Mouse (Mus musculus) erythroblast, adult 5-6 weeks (primary cell): ENCODE results near the gene Zan. TPM values are rescaled to one million over a fixed set of nuclear protein-coding genes. Genes with fewer than 3 reads are reported as not detected.

Source experiments
- ATAC-seq: replicated peaks from 2 replicates; pipeline ENCODE4 v1.8.0; 2016; ENCODE audit warnings: moderate number of reproducible peaks, mild to moderate bottlenecking, moderate TSS enrichment, inconsistent platforms; ENCODE audit not compliant: poor library complexity, low FRiP score, severe bottlenecking
- total RNA-seq, 2 experiments: library from RNA; stranded (forward) in 1 of 2; stranded (reverse) in 1 of 2; fragments of 150-400 nt in 1 of 2; fragments of 200-764, 138-1000 nt in 1 of 2; gene quantifications; 2 replicates each; pipeline versions ENCODE4 v1.2.3 to v1.2.4; 2015 to 2017; ENCODE audit warnings: low replicate concordance in 2 of 2

The Zan gene
- total RNA-seq (2015; ENCODE audit: low replicate concordance) (not detected in 2 replicates), total RNA-seq (2017; ENCODE audit: low replicate concordance) (not detected in 2 replicates)

DNA sequence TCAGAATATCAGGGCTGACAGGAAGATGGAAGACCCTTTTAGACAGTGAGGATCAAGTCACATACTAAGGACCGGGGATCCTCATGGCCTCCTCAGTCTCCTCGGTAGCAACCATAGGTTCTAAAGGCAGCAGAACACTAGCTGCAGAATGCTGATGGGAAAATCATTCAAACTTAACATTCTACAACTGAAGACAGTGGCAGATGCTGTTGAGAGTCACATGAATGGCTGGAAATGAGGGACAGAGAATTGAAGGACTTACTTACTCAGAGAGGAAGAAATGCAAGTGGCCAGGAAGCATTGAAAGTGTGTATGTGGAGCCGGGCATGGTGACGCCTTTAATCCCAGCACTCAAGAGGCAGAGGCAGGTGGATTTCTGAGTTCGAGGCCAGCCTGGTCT, at the start of gene Zan:
Gene Zan (minus strand): TSS at position 101 of the 400 bp plus-strand sequence.
- ATAC-seq: no peak

DNA sequence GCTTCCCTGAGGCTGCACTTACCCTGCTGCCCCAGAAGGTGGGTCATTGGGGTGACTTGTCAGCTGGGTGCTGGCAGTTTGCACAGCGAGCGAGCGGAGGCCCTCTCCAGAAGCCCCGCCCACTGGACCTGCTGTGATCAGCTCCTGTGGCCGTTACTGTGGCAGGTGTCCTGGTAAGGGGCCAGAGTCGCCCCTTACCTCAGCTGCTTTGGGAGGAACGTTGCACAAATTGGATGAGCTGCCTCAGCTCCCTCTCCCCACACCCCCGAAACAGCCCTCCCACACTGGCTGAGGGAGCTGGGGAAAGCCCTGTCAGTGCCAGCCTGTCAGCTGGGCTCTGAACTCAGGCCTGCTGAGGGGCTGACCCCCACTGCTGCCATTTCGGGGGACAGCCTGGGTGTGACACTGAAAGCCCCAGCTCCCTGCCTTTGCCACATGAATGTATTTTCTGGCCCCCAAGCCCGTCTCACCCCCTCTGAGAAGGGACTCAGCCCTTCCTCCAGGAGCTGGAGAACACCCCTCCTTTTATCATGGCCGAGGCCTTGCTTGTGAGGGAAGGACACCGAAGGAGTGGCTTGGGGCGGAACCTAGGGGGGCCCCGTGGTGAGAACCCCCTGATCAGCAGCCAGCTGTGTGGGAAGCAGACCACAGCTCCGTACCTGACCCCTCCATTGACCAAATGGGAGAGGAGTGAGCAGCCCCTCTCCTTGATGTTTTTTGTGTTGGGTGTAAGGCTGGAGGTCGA, 49.5 kb upstream of the Zan start:
- peak; percentile 47 for ATAC-seq

DNA sequence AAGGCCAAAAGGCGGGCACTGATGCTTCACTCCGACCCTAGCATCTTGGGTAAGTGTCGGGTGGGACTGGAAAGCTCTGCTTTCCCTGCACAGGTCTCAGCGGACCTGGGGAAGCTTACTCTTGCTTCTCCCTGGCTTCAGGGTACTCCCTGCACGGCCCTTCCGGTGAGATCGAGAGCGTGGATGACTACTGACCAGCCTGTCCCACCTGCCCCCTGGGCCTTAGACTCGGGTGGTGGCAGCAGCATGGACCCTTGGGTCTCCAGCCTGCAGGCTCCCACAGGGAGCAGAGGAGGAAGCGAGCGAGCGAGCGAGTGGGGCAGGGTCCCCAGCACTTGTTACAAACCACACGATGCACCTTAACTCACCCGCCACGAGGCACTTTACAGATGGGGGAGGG, 48.6 kb upstream of the Zan start:
- no peak for ATAC-seq

DNA sequence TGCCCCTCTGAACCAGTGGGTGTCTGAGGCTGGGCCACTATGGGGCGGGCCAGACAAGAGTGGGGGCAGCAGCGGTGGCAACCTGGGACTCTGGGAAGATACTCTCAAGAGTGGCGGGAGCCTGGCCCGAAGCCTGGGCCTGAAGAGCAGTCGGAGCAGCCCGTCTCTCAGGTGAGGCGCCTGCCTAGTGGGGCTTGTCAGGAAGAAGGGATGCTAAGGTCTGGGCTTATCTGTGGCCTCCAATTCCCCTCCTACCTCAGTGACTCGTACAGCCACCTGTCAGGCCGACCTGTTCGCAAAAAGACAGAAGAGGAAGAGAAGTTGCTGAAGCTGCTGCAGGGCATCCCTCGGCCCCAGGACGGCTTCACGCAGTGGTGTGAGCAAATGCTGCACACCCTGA, 47.8 kb upstream of the Zan start:
- no peak for ATAC-seq

DNA sequence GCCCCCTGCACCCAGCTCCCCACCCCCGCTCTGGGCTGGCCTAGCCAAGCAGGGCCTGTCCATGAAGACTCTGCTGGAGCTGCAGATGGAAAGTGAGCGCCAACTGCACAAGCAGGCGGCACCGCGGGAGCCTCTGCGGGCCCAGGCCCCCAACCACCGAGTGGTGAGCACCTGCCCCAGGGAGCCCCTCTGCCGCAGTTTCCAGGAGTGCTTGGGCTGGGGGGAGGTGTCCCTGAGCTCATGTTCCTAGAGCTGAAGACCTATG, 47.3 kb upstream of the Zan start:
- ATAC-seq: no peak

DNA sequence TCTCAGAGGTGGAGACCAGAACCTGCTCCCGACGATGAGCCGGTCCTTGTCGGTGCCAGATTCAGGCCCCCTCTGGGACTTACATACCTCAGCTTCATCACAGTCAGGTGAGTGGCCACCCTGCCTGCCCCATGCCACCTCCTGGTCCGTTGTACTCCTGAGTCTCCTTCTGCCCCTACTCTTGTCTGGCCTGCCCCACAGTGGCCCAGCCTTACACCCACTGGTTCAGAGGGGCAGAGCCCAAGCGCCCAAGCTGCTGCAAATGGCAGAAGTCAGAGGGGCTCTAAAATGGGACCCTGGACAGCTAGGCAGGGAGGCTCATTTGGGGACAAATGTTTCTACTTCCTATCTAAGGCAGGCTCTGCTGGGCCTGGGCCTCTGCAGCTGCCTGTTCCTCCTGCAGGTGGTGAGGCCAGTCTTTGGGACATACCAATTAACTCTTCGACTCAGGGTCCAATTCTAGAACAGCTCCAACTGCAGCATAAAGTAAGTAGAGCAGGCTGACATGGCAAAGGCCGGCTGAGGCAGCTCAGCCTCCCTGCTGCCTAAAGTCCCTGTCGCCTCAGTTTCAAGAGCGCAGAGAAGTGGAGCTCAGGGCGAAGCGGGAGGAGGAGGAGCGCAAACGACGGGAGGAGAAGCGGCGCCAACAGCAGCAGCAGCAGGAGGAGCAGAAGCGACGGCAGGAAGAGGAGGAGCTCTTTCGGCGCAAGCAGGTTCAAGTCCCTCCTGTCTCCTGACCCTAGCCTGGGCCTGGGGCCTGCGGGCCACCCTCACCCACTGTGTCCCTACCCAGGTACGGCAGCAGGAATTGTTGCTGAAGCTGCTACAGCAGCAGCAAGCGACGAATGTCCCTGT, 46.8 kb upstream of the Zan start:
- ATAC-seq: no peak

DNA sequence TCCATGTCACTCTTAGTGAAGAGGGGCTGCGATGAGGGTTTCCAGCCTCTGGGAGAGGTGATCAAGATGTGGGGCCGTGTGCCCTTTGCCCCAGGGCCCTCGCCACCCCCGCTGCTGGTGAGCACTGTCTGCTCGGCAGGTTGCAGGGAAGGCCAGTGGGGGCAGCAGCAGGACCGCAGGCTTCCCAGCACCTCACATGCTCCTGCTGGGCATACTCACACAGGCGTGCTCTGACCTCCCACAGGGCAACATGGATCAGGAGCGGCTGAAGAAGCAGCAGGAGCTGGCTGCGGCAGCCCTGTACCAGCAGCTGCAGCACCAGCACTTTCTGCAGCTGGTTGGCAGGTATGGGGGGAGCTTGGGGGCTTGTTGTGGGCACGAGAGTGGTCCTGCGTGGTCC, 45.8 kb upstream of the Zan start:
- ATAC-seq: no peak

DNA sequence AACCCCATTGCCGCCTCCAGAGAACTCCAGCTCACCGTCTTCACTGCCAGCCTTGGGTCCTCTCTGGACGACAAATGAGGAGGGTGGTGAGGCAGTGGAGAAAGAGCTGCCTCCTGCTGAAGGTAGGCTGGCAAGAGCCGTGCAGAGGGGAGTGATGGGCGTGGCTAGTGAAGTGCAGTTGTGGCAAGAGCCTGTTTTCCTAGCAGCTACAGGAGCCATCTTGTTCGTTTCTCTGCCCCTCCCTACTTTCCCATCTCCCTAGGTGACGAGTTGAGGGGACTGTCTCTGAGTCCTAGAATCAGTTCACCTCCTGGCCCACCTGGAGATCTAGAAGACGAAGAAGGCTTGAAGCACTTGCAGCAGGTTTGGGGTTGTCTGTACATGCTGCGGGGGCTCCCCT, 45.0 kb upstream of the Zan start:
- ATAC-seq: no peak

DNA sequence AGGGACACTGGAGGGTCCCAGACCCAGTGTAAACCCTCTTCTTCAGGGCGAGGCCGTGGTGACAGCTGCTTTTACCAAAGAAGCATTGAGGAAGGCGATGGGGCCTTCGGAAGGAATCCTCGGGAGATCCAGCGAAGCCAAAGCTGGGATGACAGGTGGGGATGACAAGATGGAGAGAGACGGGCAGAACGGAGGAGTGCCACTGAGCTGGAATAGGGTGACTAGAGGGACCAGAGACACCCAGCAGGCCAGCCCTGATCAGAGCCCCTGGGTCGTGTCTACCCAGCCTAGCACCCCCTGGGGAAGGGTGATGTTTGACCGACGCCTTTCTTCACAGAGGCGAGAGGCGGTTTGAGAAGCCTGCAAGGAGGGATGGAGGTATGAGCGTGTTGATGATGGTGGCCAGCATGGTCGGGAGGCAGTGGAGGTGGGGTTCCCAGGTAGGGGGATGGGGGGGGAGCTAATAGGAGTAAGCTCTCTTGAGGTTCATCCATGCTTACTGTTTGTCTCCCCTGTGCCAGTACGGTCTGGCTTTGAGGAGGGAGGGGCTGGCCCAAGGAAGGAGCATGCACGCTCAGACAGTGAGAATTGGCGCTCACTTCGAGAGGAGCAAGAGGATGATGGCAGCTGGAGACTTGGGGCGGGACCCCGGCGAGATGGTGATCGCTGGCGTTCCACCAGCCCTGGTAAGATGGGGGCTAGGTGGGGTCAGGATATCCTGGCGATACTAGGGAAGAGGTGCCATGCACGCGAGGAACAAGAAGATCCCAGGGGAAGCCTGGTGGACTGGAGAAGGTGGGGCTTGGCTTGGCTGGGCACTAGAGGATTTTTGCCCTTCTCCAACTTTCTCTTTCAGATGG, 43.1 kb upstream of the Zan start:
- no peak for ATAC-seq

DNA sequence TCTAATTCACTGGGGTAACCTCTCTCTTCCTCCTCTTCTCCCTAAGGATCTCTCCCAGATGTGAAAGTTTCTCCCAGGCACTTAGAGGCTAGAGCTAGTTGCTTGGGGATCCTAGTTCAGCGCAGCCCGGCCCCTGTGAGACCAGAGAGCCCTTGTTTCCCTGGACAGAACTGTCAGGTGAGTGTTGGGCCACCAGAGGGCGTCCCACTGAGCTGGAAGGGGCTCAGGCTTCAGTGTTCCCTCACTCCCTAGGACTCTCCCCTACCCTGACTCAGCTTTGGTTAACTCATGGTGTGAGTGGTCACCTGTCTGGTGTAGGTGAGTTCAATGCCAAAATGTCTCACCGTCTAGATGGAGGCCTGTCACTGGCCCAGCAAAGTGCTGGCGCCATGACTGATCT, 41.6 kb upstream of the Zan start, which contains the start of gene Gigyf1:
Gene Gigyf1 (plus strand): TSS at position 113 of the 400 bp plus-strand sequence.
- ATAC-seq: peak; percentile 33; the same call in 1 of the 2 replicates

DNA sequence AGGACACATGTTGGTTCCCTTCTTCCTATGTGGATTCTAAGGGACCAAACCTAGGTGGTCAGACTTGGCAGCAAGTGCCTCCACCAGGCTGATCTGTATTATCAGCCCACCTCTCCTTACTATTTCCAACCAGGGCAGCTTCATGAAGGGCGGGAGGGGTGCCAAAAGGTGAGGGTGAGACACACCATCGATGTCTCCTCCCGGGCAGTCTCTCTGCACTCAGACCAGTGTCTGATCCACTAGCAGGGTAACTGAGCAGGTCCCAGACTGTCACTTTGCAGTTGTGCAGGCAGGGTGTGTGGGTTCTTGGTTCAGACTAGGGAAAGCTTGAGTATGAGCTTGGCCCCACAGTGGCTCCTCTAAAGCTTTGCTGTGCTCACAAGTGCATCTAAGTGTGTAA, 37.9 kb upstream of the Zan start:
- no peak for ATAC-seq

DNA sequence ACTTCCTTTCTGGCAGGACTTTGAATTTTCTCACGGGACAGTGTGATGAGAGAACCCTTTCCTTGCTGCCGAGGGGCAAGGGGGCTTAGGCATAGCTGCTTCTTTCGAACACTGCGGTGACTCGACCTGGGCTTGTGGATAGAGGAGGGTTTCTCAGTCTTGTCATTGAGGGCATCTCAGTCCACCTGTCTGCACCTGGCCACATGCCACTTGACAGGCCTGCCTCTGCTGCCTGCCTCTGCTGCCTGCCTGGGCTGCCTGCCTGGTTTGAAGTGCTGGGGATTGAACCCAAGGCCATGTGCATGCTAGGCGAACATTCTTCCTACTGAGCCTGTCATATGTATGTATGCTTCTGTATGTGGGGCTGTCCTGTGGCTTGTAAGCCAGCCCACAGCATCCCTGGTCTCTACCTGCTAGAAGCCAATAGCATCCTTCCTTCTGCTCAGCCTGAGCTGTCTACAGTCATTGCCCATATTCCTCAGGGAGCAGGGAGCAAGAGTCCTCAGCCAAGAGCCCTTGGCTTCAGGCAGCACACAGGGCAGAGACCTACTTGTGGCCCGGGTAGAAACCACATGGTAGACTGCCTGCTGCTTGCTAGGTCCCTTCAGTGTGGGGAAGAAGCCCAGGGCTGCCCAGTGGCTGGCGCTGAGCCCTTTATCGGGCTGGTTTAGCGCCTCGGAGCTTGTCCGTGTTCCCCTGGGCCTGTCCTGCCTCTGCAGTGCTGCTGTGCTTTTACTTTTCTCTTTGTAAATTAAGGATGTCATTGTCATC, 37.3 kb upstream of the Zan start:
- ATAC-seq: no peak

DNA sequence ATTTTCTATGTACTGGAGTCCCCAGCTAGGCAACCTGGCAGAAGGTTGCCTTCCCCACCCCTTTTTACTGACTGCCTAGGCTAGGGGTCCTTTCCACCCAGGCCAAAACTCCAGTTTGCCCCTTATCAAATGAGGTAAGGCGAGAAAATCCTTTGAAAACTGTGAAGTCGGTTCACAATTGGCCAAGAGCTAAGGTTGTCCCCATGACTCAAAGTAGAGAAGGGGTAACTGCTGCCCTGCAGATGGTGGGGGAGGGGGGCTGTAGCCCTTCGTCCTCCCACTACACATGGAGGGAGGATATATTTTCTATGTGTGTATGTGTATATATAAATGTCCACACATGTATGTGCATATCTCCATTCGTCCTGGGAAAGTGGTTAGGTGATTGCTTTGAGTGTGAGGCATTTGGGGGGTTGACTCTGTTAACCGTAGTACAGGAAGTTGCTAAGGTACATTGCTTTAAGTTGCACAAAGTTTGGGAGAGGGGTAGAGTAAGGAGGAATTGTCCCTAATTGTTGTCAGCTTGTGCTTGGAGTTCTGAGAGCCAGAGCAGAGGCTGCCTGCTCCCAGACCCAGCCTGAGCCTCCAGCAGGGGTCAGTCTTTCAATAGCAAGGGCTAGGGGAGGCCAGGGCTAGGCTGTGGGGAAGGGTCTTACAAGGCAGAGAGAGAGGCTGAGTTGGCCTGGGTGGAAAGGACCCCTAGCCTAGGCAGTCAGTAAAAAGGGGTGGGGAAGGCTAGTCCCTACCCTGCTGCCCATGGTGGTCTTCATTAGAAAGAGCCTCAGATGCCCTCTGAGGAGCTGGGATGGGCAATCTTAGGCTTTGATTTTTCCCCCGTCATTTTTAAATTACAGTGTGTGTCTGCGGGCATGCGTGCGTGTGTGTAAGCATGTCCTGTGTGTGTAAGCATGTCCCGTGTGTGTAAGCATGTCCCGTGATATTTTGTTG, 36.3 kb upstream of the Zan start:
- no peak for ATAC-seq

DNA sequence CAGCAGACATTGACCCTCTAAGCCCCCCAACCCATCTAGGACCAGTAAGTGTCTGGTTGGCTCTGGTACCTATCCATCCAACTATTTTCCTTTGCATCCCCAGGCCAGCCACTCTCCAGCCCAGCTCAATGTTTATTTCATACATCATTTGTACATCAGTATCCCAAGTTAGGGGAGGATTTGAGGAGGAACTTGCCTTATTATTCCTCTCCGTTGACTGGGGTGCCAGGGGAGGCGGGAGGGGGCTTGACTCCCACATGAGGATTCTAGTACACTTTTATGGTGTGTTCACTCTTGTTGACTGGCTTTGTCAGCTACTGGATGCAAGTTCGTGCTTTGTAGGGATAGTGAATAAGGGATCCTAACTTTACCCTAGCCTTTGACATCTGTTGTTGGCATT, 34.8 kb upstream of the Zan start:
- no peak for ATAC-seq

DNA sequence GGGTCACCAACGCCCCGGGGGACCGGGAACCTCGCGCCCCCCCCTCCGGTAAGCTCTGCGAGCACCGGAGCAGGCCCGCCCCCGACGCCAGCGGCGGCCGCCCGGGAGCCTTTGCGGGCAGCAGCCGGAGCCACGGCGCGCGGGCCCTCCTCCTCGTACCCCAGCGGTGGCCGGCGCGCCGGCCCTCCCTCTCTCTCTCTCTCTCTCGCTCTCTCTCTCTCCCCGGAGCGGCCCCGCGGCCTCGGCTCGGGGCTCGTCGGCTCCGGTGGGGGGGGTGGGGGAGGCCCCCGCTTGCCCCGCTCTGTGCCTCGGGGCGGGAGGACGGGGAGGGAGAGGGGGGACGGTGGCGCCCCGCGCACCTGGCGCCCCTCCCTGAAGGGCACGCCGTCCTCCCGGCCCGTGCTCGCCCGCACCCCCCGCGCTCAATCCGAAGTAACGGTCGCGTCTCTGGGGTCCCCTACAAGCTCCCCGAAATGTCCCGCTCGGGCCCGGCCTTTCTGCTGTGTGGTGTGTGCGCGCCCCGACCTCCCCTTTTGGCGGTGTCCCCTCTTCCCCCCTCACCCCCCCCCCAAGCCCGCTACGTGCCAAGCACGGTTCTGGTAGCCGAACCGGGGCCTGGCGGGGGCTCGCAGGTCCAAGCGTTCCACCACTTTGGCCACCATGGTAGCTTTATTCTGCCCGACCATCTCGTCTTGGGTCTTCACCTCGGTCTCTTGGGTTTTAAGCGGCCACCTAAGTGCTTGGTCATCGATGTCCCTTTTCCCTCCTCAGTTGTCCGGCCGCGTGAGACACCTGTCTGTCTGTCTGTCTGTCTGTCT, 33.9 kb upstream of the Zan start:
- ATAC-seq: peak; percentile 44

DNA sequence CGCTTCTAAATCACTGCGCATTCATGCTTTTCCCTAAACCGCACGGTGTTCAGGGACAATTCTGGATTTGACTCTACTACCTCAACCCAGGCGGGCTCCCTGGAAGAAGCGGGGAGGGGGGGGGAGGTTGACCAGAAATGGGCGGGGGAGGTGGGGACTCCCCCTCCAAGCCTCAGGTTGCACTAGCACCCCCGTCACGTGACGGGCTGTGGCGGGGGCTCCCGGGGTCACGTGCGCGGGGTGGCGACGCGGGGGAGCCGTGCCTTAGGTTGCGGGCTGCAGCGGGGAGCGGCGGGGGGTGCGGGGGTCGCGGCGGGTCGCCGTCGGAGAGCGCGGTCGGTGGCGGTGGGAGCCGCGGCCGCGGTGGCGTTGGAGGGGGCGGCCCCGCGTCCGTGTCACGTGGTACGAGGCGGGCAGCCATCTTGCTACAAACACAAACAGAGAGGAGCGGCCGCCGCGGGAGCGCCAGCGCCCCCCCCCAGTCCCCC, 33.2 kb upstream of the Zan start:
- ATAC-seq: peak; percentile 71

DNA sequence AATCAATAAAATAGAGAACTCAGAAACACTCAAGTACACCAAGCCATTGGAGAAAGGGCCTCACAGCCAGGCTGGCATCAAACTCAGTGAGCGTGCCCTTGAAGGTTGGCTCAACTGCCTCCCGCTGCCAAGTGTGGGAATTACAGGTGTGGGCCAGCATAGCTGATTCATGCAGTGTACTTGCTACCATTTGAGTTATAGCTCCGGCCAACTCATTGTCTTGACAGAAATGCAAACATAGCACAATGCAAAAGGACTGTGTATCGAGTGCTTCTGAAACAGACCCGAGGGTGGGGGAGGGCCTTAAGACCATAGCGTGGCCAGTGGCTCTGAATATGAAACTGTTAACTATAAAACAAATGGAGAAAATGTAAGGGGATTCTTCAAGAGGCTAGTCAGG, 27.2 kb upstream of the Zan start:
- no peak for ATAC-seq

DNA sequence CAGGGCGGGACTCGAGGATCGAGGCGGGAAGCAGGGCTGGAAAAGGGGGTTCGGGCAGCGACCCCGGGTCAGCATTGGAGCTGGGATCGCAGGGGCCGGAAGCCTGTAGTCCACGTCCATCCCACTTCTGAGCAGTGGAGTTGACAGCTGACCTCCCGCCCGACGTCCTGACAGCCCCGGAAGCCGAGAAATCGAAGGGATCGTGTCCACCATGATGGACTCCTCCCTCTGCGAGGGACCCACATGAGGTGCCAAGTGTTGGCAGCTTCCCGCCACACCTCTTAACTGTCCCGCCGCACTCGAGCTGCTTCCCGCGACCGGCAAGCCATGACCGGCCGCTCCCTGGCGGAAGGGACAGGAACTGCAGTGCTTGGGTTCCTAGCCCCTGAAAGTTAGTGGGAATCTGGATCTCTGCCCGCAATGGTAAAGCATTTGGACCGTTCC, 25.8 kb upstream of the Zan start:
- ATAC-seq: peak; percentile 77
